Mouse (Mus musculus): ENCODE data around the gene Arl2bp. TPM values are rescaled to one million over a fixed set of nuclear protein-coding genes. Genes with fewer than 3 reads are reported as not detected.
A peak's percentile ranks its signal among the peaks of the same experiment; 100 is the strongest.

The Arl2bp gene
- polyA plus RNA-seq (2016; fragmentation: Nextera tagmentation; extraction: Ambion mirVana), result 42.3 and 44.9 TPM in 2 replicates

DNA sequence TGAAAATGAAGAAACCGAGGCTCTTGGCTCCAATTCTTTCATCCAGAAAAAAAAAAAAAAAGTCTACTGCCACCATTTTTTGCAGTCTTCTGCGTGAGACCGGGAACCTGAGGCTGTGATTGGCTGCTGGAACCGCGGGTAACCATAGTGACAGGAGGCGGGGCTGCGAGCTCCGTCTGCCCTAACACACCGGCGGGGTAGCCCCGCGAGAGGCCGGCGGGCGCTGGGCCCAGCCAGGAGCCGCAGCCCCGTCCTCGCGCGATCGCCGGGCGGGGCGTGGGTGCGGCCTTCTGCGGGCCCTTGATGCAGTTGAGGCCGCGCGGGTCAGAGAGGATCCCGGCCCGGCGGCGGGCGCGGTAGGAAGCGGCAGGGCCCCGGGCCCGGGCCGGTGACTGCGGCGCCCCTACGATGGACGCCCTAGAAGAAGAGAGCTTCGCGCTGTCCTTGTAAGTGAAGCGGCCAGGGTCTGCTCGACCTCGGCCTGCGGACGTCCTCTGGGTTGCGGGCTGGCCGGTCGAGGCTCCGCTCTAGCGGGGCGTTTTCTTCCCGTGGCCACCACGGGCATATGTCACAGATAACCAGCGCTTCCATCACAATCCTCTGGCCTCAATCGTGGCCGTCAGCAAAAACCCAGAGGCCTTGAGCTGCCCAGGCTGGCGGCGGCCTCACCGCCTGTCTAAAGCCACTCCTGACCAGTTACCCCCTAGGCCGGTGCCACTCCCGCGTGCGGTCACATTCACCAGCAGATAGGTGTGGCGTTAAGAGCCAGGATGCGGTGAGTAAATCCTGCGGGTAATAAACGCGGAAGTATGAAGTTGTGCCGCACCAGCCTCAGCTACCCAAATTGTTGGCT is at the start of gene Arl2bp:
Gene Arl2bp (plus strand): TSS at position 145 of the 853 bp plus-strand sequence.
- peak within 1 kb of the TSS; percentile 72 for H3K4me3 ChIP-seq
- no peaks in the 10 kb centered on the region for H3K9me3 ChIP-seq (replicated peaks)
- H3K27ac ChIP-seq, result peak within 1 kb of the TSS; percentile 79
- ATAC-seq, result peak; percentile 98
- peak within 1 kb of the TSS; percentile 87 for H3K9ac ChIP-seq
- peaks cover 21% of the 10 kb centered on the region for H3K36me3 ChIP-seq
- H3K4me2 ChIP-seq, result peak within 1 kb of the TSS; percentile 92
- H3K27me3 ChIP-seq (replicated peaks), result no peaks in the 10 kb centered on the region
- WGBS (ENCODE audit: insufficient replicate concordance), result under 1% methylated on average over 73 of the region's 74 CpGs
- H3K4me1 ChIP-seq, result peaks cover 19% of the 10 kb centered on the region

DNA sequence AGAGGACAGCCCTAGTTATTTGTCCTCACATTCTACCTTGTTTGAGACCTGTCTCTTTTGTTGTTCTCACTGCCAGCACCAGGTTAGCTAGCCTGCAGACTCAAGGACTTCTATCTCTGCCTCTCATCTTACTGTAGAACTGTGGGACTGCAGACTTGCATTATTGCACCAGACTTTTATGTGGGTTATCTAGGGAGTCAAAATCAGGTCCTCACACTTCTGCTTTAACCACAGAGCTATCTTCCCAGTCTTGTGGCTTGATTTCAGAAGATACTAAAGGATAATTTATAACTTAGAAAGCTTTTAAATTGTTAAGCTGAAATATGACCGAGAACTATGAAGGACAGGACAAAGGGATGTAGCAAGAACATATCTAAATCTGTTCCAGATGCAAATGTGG is 41.5 kb upstream of the Arl2bp start:
- Histone ChIP-seq H3K9me3 (replicated peaks) (no peaks in the 10 kb centered on the region), H3K9ac (no peak overlapping the region), H3K36me3 (peaks cover 39% of the 10 kb centered on the region), H3K4me2 (no peak overlapping the region), H3K4me1 (no peaks in the 10 kb centered on the region), H3K27ac (no peak overlapping the region), H3K27me3 (replicated peaks) (no peaks in the 10 kb centered on the region), H3K4me3 (no peak overlapping the region)
- ATAC-seq, result no peak
- whole genome bisulfite sequencing (ENCODE audit: insufficient replicate concordance), result 75% methylated on average over 1 of the region's 1 CpGs

GRCm38 (mm10) chr8:94633564-94634194 is 32.7 kb upstream of the Arl2bp start:
- Histone ChIP-seq H3K9me3 (replicated peaks) (no peaks in the 10 kb centered on the region), H3K27ac (peak overlapping the region; percentile 74), H3K36me3 (peaks cover 78% of the 10 kb centered on the region), H3K4me2 (peak overlapping the region; percentile 41), H3K4me3 (no peak overlapping the region), H3K27me3 (replicated peaks) (no peaks in the 10 kb centered on the region), H3K9ac (peak overlapping the region; percentile 22; the same call in 1 of the 2 replicates), H3K4me1 (peaks cover 22% of the 10 kb centered on the region)
- WGBS (ENCODE audit: insufficient replicate concordance), result 28% methylated on average over 2 of the region's 2 CpGs
- ATAC-seq, result peak; percentile 59; the same call in 1 of the 2 replicates

GRCm38 (mm10) chr8:94634211-94634610 is 32.2 kb upstream of the Arl2bp start:
- Histone ChIP-seq H3K27ac (peak overlapping the region; percentile 74), H3K4me1 (peaks cover 22% of the 10 kb centered on the region), H3K27me3 (replicated peaks) (no peaks in the 10 kb centered on the region), H3K36me3 (peaks cover 80% of the 10 kb centered on the region), H3K9me3 (replicated peaks) (no peaks in the 10 kb centered on the region), H3K4me3 (no peak overlapping the region), H3K4me2 (peak overlapping the region; percentile 41), H3K9ac (no peak overlapping the region)
- ATAC-seq, result peak; percentile 94

DNA sequence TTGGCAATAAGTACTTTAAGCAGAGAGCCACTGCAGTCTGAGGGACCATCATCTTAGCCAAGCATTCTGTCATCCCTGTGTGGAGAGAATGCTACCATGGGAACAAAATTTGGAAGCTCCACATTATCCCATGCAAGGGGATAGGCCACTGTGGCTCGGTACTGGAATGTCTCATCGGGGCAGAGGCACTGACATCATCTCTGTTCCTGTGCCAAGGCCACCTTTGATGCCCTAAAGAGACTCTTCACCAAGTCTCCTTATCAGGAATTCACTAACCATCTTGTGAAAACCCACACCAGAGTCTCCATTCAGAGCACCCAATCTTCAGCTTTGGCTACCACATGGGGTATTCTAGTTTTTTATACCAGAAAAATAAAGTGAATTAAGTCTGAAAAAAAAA is 25.2 kb upstream of the Arl2bp start:
- ATAC-seq, result no peak
- Histone ChIP-seq H3K9me3 (replicated peaks) (no peaks in the 10 kb centered on the region), H3K36me3 (peaks cover 92% of the 10 kb centered on the region), H3K4me2 (no peak overlapping the region), H3K27me3 (replicated peaks) (no peaks in the 10 kb centered on the region), H3K4me1 (0 out of 2 replicates have a peak, but pooled peaks cover 9% of the 10 kb centered on the region), H3K4me3 (no peak overlapping the region), H3K27ac (no peak overlapping the region), H3K9ac (no peak overlapping the region)
- 79% methylated on average over 2 of the region's 2 CpGs for WGBS (ENCODE audit: insufficient replicate concordance)

GRCm38 (mm10) chr8:94641938-94642337 is 24.5 kb upstream of the Arl2bp start:
- no peak overlapping the region for H3K27ac ChIP-seq
- no peak for ATAC-seq
- H3K9ac ChIP-seq, result no peak overlapping the region
- H3K4me3 ChIP-seq, result no peak overlapping the region
- WGBS (ENCODE audit: insufficient replicate concordance), result 82% methylated on average over 3 of the region's 3 CpGs
- no peaks in the 10 kb centered on the region for H3K27me3 ChIP-seq (replicated peaks)
- no peaks in the 10 kb centered on the region for H3K9me3 ChIP-seq (replicated peaks)
- peaks cover 92% of the 10 kb centered on the region for H3K36me3 ChIP-seq
- 0 out of 2 replicates have a peak, but pooled peaks cover 9% of the 10 kb centered on the region for H3K4me1 ChIP-seq
- no peak overlapping the region for H3K4me2 ChIP-seq

- Histone ChIP-seq H3K4me3 (no peak overlapping the region), H3K9ac (no peak overlapping the region), H3K4me1 (peaks cover 14% of the 10 kb centered on the region; the same call in 1 of the 2 replicates), H3K36me3 (peaks cover 83% of the 10 kb centered on the region), H3K27me3 (replicated peaks) (no peaks in the 10 kb centered on the region), H3K9me3 (replicated peaks) (no peaks in the 10 kb centered on the region), H3K4me2 (no peak overlapping the region), H3K27ac (no peak overlapping the region)
- 3% methylated on average over 1 of the region's 1 CpGs for WGBS (ENCODE audit: insufficient replicate concordance)
- no peak for ATAC-seq
Measured at GRCm38 (mm10) chr8:94645202-94645601, 21.2 kb upstream of the Arl2bp start.

DNA sequence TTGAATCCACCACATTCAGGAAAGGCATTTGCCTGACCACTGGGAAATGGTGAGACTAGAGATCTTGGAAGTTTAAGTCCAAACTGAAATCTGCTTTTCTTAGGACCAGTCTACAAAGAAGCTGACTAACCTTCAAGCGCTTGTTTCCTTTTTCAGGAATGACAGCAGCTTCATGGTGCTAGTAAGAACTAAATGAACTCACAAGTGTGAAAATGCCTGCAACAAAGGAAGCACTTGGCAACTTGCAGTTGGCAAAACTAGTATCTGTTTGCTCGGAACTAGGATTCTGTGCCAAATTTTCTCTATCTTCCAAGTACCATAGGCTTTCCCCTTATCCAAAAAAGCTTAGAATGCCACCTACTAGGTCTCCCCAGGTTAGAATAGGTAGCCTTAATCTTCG is 20.2 kb upstream of the Arl2bp start:
- H3K27ac ChIP-seq, result no peak overlapping the region
- H3K27me3 ChIP-seq (replicated peaks), result no peaks in the 10 kb centered on the region
- H3K4me2 ChIP-seq, result no peak overlapping the region
- H3K4me3 ChIP-seq, result no peak overlapping the region
- peaks cover 14% of the 10 kb centered on the region; the same call in 1 of the 2 replicates for H3K4me1 ChIP-seq
- ATAC-seq, result no peak
- no peak overlapping the region for H3K9ac ChIP-seq
- WGBS (ENCODE audit: insufficient replicate concordance), result 79% methylated on average over 3 of the region's 3 CpGs
- H3K9me3 ChIP-seq (replicated peaks), result no peaks in the 10 kb centered on the region
- peaks cover 80% of the 10 kb centered on the region for H3K36me3 ChIP-seq

DNA sequence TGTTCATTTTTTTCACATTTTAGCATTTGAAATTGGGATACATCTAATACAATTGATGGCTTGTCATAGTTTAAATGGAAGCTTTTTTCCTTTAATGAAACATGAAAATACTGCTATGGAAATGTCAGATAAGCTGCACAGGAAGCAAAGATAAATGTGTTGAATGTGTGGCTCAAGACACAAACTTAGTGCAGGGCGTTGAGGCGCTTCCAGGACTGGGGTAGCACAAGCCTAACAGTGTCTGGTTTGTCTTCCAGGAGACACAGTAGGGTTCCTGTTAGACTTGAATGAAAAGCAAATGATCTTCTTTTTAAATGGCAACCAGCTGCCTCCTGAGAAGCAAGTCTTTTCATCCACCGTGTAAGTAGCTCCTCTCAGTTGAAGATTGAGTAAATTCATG is 16.9 kb upstream of the Arl2bp start:
- no peaks in the 10 kb centered on the region for H3K9me3 ChIP-seq (replicated peaks)
- WGBS (ENCODE audit: insufficient replicate concordance), result 42% methylated on average over 3 of the region's 3 CpGs
- no peak overlapping the region for H3K27ac ChIP-seq
- H3K4me2 ChIP-seq, result no peak overlapping the region
- no peak for ATAC-seq
- peaks cover 17% of the 10 kb centered on the region; the same call in 1 of the 2 replicates for H3K4me1 ChIP-seq
- no peak overlapping the region for H3K9ac ChIP-seq
- no peaks in the 10 kb centered on the region for H3K27me3 ChIP-seq (replicated peaks)
- peaks cover 83% of the 10 kb centered on the region for H3K36me3 ChIP-seq
- H3K4me3 ChIP-seq, result no peak overlapping the region

DNA sequence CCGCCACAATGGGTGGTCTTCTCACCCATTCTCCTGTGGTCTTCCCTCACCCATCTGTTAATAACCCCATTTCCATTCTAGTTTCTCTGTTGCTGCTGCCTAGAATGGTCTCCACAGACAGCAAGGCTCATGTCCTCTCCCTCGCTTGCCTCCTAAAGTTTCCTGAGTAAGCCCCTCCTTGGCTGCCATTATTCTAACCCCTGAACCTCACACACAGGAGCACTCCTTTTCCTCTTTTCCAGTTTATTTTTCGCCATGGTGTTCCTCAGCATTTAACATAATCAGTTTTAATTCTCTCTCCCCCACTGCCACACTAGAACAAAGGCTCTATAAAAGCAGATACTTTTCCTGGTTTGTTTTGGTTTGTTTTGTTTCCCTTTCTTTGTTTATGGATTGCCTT is 13.4 kb upstream of the Arl2bp start:
- H3K27ac ChIP-seq, result no peak overlapping the region
- H3K4me3 ChIP-seq, result no peak overlapping the region
- H3K9me3 ChIP-seq (replicated peaks), result no peaks in the 10 kb centered on the region
- no peaks in the 10 kb centered on the region for H3K27me3 ChIP-seq (replicated peaks)
- ATAC-seq, result no peak
- peaks cover 86% of the 10 kb centered on the region for H3K36me3 ChIP-seq
- H3K4me2 ChIP-seq, result no peak overlapping the region
- no peak overlapping the region for H3K9ac ChIP-seq
- peaks cover 22% of the 10 kb centered on the region for H3K4me1 ChIP-seq
- 79% methylated on average over 3 of the region's 3 CpGs for WGBS (ENCODE audit: insufficient replicate concordance)

DNA sequence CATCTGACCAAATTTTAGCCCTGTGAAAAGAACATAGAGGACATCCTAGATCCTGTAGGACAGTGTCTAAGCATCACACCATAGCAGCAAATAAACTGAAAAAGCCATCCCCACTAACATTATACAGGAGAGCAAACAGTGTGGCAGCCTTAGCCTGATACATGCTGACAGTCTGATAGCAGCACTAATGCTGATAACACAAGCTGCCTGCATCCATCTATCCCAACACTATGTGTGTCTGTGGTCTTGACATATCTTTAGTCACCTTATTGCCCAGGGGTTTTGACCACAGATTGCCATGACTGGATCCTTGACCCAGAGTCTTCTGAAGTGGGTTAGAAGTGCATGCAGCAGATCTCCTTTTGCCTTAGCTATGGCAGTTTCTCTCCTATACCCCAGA is 11.4 kb upstream of the Arl2bp start:
- Histone ChIP-seq H3K27me3 (replicated peaks) (no peaks in the 10 kb centered on the region), H3K27ac (no peak overlapping the region), H3K4me1 (peaks cover 17% of the 10 kb centered on the region), H3K9ac (no peak overlapping the region), H3K4me3 (no peak overlapping the region), H3K9me3 (replicated peaks) (no peaks in the 10 kb centered on the region), H3K36me3 (peaks cover 83% of the 10 kb centered on the region), H3K4me2 (no peak overlapping the region)
- peak; percentile 86 for ATAC-seq

DNA sequence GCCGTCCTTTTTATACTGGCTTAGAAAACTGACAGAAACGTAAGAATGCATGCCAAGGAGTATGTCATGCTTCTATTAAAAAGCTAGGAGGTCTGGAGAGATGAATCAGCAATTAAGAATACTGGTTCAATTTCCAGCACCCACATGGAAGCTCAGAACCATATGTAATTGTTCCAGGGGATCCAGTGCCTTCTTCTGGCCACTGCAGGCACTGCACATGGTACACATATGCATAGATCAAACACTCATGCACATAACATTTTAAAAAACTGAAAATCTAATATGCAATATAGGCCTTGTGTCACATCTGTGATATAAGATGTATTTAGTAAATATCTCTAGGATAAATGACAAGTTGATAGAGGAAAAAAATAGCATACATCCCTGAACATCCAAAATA is 8.4 kb upstream of the Arl2bp start:
- Histone ChIP-seq H3K4me2 (no peak overlapping the region), H3K4me1 (peaks cover 20% of the 10 kb centered on the region), H3K36me3 (peaks cover 70% of the 10 kb centered on the region), H3K4me3 (no peak overlapping the region), H3K27me3 (replicated peaks) (no peaks in the 10 kb centered on the region), H3K27ac (no peak overlapping the region), H3K9me3 (replicated peaks) (no peaks in the 10 kb centered on the region), H3K9ac (no peak overlapping the region)
- no peak for ATAC-seq
- WGBS (ENCODE audit: insufficient replicate concordance), result 85% methylated on average over 2 of the region's 2 CpGs

Data from liver, embryonic 12.5 days (tissue).